Mouse (Mus musculus): Measurements from ENCODE around the gene Gm13723. TPM values are rescaled to one million over a fixed set of nuclear protein-coding genes. Genes with fewer than 3 reads are reported as not detected.

Gene Gm13723
- total RNA-seq (2014; rRNA removed) = not detected in 2 replicates
- not detected in 2 replicates for polyA plus RNA-seq (2015; fragmentation: Nextera tagmentation; extraction: Ambion mirVana)

GRCm38 (mm10) chr2:86874702-86875101 is at the start of gene Gm13723:
Gene Gm13723, minus strand, starts transcription at chr2:86874802.
- H3K4me2 ChIP-seq (ENCODE audit: low read depth, low read length) = no peak within 1 kb of the TSS
- no peaks in the 10 kb centered on the region for H3K27me3 ChIP-seq (ENCODE audit: insufficient read depth, low read length)
- DNase-seq (ENCODE audit: low spot score) (peak; percentile 12), ATAC-seq (no peak)
- WGBS = 45% methylated on average over 1 of the region's 1 CpGs
- no peaks in the 10 kb centered on the region for H3K36me3 ChIP-seq (ENCODE audit: insufficient read depth, low read length)
- H3K4me1 ChIP-seq (ENCODE audit: insufficient read depth, low read length) = no peaks in the 10 kb centered on the region
- no peaks in the 10 kb centered on the region for H3K9me3 ChIP-seq (ENCODE audit: low read length)
- no peak within 1 kb of the TSS for H3K4me3 ChIP-seq (ENCODE audit: low read length)
- H3K9ac ChIP-seq (replicated peaks; ENCODE audit: low read length) = no peak within 1 kb of the TSS
- TF ChIP-seq CTCF (IDR thresholded peaks at IDR 0.05; ENCODE audit: low read depth) = no peak
- no peak within 1 kb of the TSS for H3K27ac ChIP-seq

GRCm38 (mm10) chr2:86905647-86906046 is 31.0 kb upstream of the Gm13723 start:
- ATAC-seq (no peak), DNase-seq (ENCODE audit: low spot score) (no peak)
- Histone ChIP-seq H3K4me2 (ENCODE audit: low read depth, low read length) (no peak overlapping the region), H3K27me3 (ENCODE audit: insufficient read depth, low read length) (no peaks in the 10 kb centered on the region), H3K9me3 (ENCODE audit: low read length) (no peaks in the 10 kb centered on the region), H3K4me3 (ENCODE audit: low read length) (no peak overlapping the region), H3K27ac (no peak overlapping the region), H3K4me1 (ENCODE audit: insufficient read depth, low read length) (no peaks in the 10 kb centered on the region), H3K36me3 (ENCODE audit: insufficient read depth, low read length) (no peaks in the 10 kb centered on the region), H3K9ac (replicated peaks; ENCODE audit: low read length) (no peak overlapping the region)
- 86% methylated on average over 2 of the region's 2 CpGs for WGBS
- no peak for TF ChIP-seq CTCF (IDR thresholded peaks at IDR 0.05; ENCODE audit: low read depth)

GRCm38 (mm10) chr2:86892116-86892515 is 17.5 kb upstream of the Gm13723 start, which contains the start of gene Olfr1097:
Gene Olfr1097, minus strand, starts transcription at chr2:86892216.
- no peak within 1 kb of the TSS for H3K4me3 ChIP-seq (ENCODE audit: low read length)
- no peaks in the 10 kb centered on the region for H3K4me1 ChIP-seq (ENCODE audit: insufficient read depth, low read length)
- TF ChIP-seq CTCF (IDR thresholded peaks at IDR 0.05; ENCODE audit: low read depth) = no peak
- ATAC-seq = no peak
- WGBS = 90% methylated on average over 1 of the region's 1 CpGs
- no peaks in the 10 kb centered on the region for H3K36me3 ChIP-seq (ENCODE audit: insufficient read depth, low read length)
- H3K4me2 ChIP-seq (ENCODE audit: low read depth, low read length) = no peak within 1 kb of the TSS
- no peak within 1 kb of the TSS for H3K27ac ChIP-seq
- no peak for DNase-seq (ENCODE audit: low spot score)
- H3K9me3 ChIP-seq (ENCODE audit: low read length) = no peaks in the 10 kb centered on the region
- no peak within 1 kb of the TSS for H3K9ac ChIP-seq (replicated peaks; ENCODE audit: low read length)
- no peaks in the 10 kb centered on the region for H3K27me3 ChIP-seq (ENCODE audit: insufficient read depth, low read length)

- 90% methylated on average over 3 of the region's 3 CpGs for WGBS
These were observed 23.0 kb downstream of the Gm13723 start, which contains the start of gene Olfr1095 for GRCm38 (mm10) chr2:86851596-86851995. Gene Olfr1095, minus strand, starts transcription at chr2:86851696.

GRCm38 (mm10) chr2:86824363-86824762 is 50.2 kb downstream of the Gm13723 start, which contains the start of gene Olfr1094:
Gene Olfr1094, plus strand, starts transcription at chr2:86824663.
- ATAC-seq (no peak), DNase-seq (ENCODE audit: low spot score) (no peak)
- no peaks in the 10 kb centered on the region for H3K27me3 ChIP-seq (ENCODE audit: insufficient read depth, low read length)
- H3K9me3 ChIP-seq (ENCODE audit: low read length) = no peaks in the 10 kb centered on the region
- H3K4me2 ChIP-seq (ENCODE audit: low read depth, low read length) = no peak within 1 kb of the TSS
- no peaks in the 10 kb centered on the region for H3K36me3 ChIP-seq (ENCODE audit: insufficient read depth, low read length)
- H3K9ac ChIP-seq (replicated peaks; ENCODE audit: low read length) = no peak within 1 kb of the TSS
- no peak within 1 kb of the TSS for H3K27ac ChIP-seq
- H3K4me3 ChIP-seq (ENCODE audit: low read length) = no peak within 1 kb of the TSS
- TF ChIP-seq CTCF (IDR thresholded peaks at IDR 0.05; ENCODE audit: low read depth) = no peak
- H3K4me1 ChIP-seq (ENCODE audit: insufficient read depth, low read length) = no peaks in the 10 kb centered on the region

More at GRCm38 (mm10) chr2:86851596-86851995, 23.0 kb downstream of the Gm13723 start, which contains the start of gene Olfr1095:
- no peak within 1 kb of the TSS for H3K27ac ChIP-seq
- H3K9ac ChIP-seq (replicated peaks; ENCODE audit: low read length) = no peak within 1 kb of the TSS
- H3K36me3 ChIP-seq (ENCODE audit: insufficient read depth, low read length) = no peaks in the 10 kb centered on the region
- TF ChIP-seq CTCF (IDR thresholded peaks at IDR 0.05; ENCODE audit: low read depth) = no peak
- no peak within 1 kb of the TSS for H3K4me3 ChIP-seq (ENCODE audit: low read length)
- H3K9me3 ChIP-seq (ENCODE audit: low read length) = no peaks in the 10 kb centered on the region
- DNase-seq (ENCODE audit: low spot score) = no peak
- no peaks in the 10 kb centered on the region for H3K4me1 ChIP-seq (ENCODE audit: insufficient read depth, low read length)
- ATAC-seq = no peak
- no peak within 1 kb of the TSS for H3K4me2 ChIP-seq (ENCODE audit: low read depth, low read length)
- H3K27me3 ChIP-seq (ENCODE audit: insufficient read depth, low read length) = no peaks in the 10 kb centered on the region

Other genes with a start within 250 kb of the Gm13723 start
- gene Olfr1084, start 235.1 kb downstream of the Gm13723 start, total RNA-seq (2014; rRNA removed) = not detected in 2 replicates
- not detected in 2 replicates for gene Olfr1084, start 235.1 kb downstream of the Gm13723 start, polyA plus RNA-seq (2015; fragmentation: Nextera tagmentation; extraction: Ambion mirVana)
- not detected in 2 replicates for gene Olfr1085, start 212.8 kb downstream of the Gm13723 start, total RNA-seq (2014; rRNA removed)
- gene Olfr1085, start 212.8 kb downstream of the Gm13723 start, polyA plus RNA-seq (2015; fragmentation: Nextera tagmentation; extraction: Ambion mirVana) = not detected in 2 replicates
- gene Olfr1086, start 194.7 kb downstream of the Gm13723 start, total RNA-seq (2014; rRNA removed) = not detected in 2 replicates
- gene Olfr1086, start 194.7 kb downstream of the Gm13723 start, polyA plus RNA-seq (2015; fragmentation: Nextera tagmentation; extraction: Ambion mirVana) = not detected in 2 replicates
- not detected in 2 replicates for gene Olfr1087, start 176.4 kb downstream of the Gm13723 start, total RNA-seq (2014; rRNA removed)
- gene Olfr1087, start 176.4 kb downstream of the Gm13723 start, polyA plus RNA-seq (2015; fragmentation: Nextera tagmentation; extraction: Ambion mirVana) = not detected in 2 replicates
- not detected in 2 replicates for gene Olfr1089, start 141.1 kb downstream of the Gm13723 start, total RNA-seq (2014; rRNA removed)
- not detected in 2 replicates for gene Olfr1089, start 141.1 kb downstream of the Gm13723 start, polyA plus RNA-seq (2015; fragmentation: Nextera tagmentation; extraction: Ambion mirVana)
- gene Olfr1090, start 115.8 kb downstream of the Gm13723 start, total RNA-seq (2014; rRNA removed) = not detected in 2 replicates
- gene Olfr1090, start 115.8 kb downstream of the Gm13723 start, polyA plus RNA-seq (2015; fragmentation: Nextera tagmentation; extraction: Ambion mirVana) = not detected in 2 replicates
- gene Olfr1093, start 92.3 kb downstream of the Gm13723 start, total RNA-seq (2014; rRNA removed) = not detected in 2 replicates
- gene Olfr1093, start 92.3 kb downstream of the Gm13723 start, polyA plus RNA-seq (2015; fragmentation: Nextera tagmentation; extraction: Ambion mirVana) = not detected in 2 replicates
- not detected in 2 replicates for gene Olfr141, start 64.8 kb downstream of the Gm13723 start, total RNA-seq (2014; rRNA removed)
- gene Olfr141, start 64.8 kb downstream of the Gm13723 start, polyA plus RNA-seq (2015; fragmentation: Nextera tagmentation; extraction: Ambion mirVana) = not detected in 2 replicates
- gene Olfr1094, start 50.1 kb downstream of the Gm13723 start, total RNA-seq (2014; rRNA removed) = not detected in 2 replicates
- not detected in 2 replicates for gene Olfr1094, start 50.1 kb downstream of the Gm13723 start, polyA plus RNA-seq (2015; fragmentation: Nextera tagmentation; extraction: Ambion mirVana)
- not detected in 2 replicates for gene Olfr1095, start 23.1 kb downstream of the Gm13723 start, total RNA-seq (2014; rRNA removed)
- gene Olfr1095, start 23.1 kb downstream of the Gm13723 start, polyA plus RNA-seq (2015; fragmentation: Nextera tagmentation; extraction: Ambion mirVana) = not detected in 2 replicates
- gene Olfr1097, start 17.4 kb upstream of the Gm13723 start, total RNA-seq (2014; rRNA removed) = not detected in 2 replicates
- gene Olfr1097, start 17.4 kb upstream of the Gm13723 start, polyA plus RNA-seq (2015; fragmentation: Nextera tagmentation; extraction: Ambion mirVana) = not detected in 2 replicates
- not detected in 2 replicates for gene Olfr1098, start 49.7 kb upstream of the Gm13723 start, total RNA-seq (2014; rRNA removed)
- gene Olfr1098, start 49.7 kb upstream of the Gm13723 start, polyA plus RNA-seq (2015; fragmentation: Nextera tagmentation; extraction: Ambion mirVana) = not detected in 2 replicates
- not detected in 2 replicates for gene Olfr1099, start 85.9 kb upstream of the Gm13723 start, total RNA-seq (2014; rRNA removed)
- not detected in 2 replicates for gene Olfr1099, start 85.9 kb upstream of the Gm13723 start, polyA plus RNA-seq (2015; fragmentation: Nextera tagmentation; extraction: Ambion mirVana)
- gene Olfr1100, start 105.2 kb upstream of the Gm13723 start, total RNA-seq (2014; rRNA removed) = not detected in 2 replicates
- not detected in 2 replicates for gene Olfr1100, start 105.2 kb upstream of the Gm13723 start, polyA plus RNA-seq (2015; fragmentation: Nextera tagmentation; extraction: Ambion mirVana)
- not detected in 2 replicates for gene Olfr1101, start 116.4 kb upstream of the Gm13723 start, total RNA-seq (2014; rRNA removed)
- not detected in 2 replicates for gene Olfr1101, start 116.4 kb upstream of the Gm13723 start, polyA plus RNA-seq (2015; fragmentation: Nextera tagmentation; extraction: Ambion mirVana)
- gene Olfr1102, start 123.6 kb upstream of the Gm13723 start, total RNA-seq (2014; rRNA removed) = not detected in 2 replicates
- not detected in 2 replicates for gene Olfr1102, start 123.6 kb upstream of the Gm13723 start, polyA plus RNA-seq (2015; fragmentation: Nextera tagmentation; extraction: Ambion mirVana)
- not detected in 2 replicates for gene Olfr1104, start 152.3 kb upstream of the Gm13723 start, total RNA-seq (2014; rRNA removed)
- not detected in 2 replicates for gene Olfr1104, start 152.3 kb upstream of the Gm13723 start, polyA plus RNA-seq (2015; fragmentation: Nextera tagmentation; extraction: Ambion mirVana)
- not detected in 2 replicates for gene Olfr1105, start 161.7 kb upstream of the Gm13723 start, total RNA-seq (2014; rRNA removed)
- gene Olfr1105, start 161.7 kb upstream of the Gm13723 start, polyA plus RNA-seq (2015; fragmentation: Nextera tagmentation; extraction: Ambion mirVana) = not detected in 2 replicates
- gene Olfr1106, start 177.5 kb upstream of the Gm13723 start, total RNA-seq (2014; rRNA removed) = not detected in 2 replicates
- not detected in 2 replicates for gene Olfr1106, start 177.5 kb upstream of the Gm13723 start, polyA plus RNA-seq (2015; fragmentation: Nextera tagmentation; extraction: Ambion mirVana)
- gene Olfr1107, start 201.0 kb upstream of the Gm13723 start, total RNA-seq (2014; rRNA removed) = not detected in 2 replicates
- not detected in 2 replicates for gene Olfr1107, start 201.0 kb upstream of the Gm13723 start, polyA plus RNA-seq (2015; fragmentation: Nextera tagmentation; extraction: Ambion mirVana)
- not detected in 2 replicates for gene Olfr1109, start 221.2 kb upstream of the Gm13723 start, total RNA-seq (2014; rRNA removed)
- gene Olfr1109, start 221.2 kb upstream of the Gm13723 start, polyA plus RNA-seq (2015; fragmentation: Nextera tagmentation; extraction: Ambion mirVana) = not detected in 2 replicates
- gene Olfr259, start 239.8 kb upstream of the Gm13723 start, total RNA-seq (2014; rRNA removed) = not detected in 2 replicates
- gene Olfr259, start 239.8 kb upstream of the Gm13723 start, polyA plus RNA-seq (2015; fragmentation: Nextera tagmentation; extraction: Ambion mirVana) = not detected in 2 replicates

Measured in hindbrain, postnatal 0 days (tissue).